Mouse (Mus musculus) Patski (cell line): ENCODE data around the gene Phpt1. TPM values are rescaled to one million over a fixed set of nuclear protein-coding genes. Genes with fewer than 3 reads are reported as not detected.

ENCODE experiments used
- ATAC-seq: fragments of 100-300 bp; one replicate; pipeline ENCODE4 v1.8.0; 2021
- CTCF ChIA-PET: fragments of 350-600 bp; sonication (Branson Sonifier 250); formaldehyde crosslinking; loops from one replicate; lab custom pipeline; 2022; ENCODE audit warnings: inconsistent platforms; lab: Charles Lee
- POLR2A ChIA-PET: fragments of 350-600 bp; sonication (Branson Sonifier 250); formaldehyde crosslinking; loops from one replicate; lab custom pipeline; 2022; ENCODE audit warnings: antibody characterized with exemption, inconsistent platforms; lab: Charles Lee
- DNase-seq: peaks from one replicate; pipeline ENCODE4 v3.0.0-alpha.2; 2011; ENCODE audit warnings: low read depth, low spot score
- H3K27me3 ChIP-seq: fragments of 371-371 bp; one replicate; pipeline ENCODE4 v1.5.1; 2021
- CTCF ChIP-seq: fragments of 100-300 bp; IDR thresholded peaks from one replicate; pipeline ENCODE4 v1.5.1; 2021
- in situ Hi-C: fragments of 300-500 bp; cut with MboI; formaldehyde crosslinking; loops from 3 replicates; pipeline ENCODE4 v1.11.1; 2018; ENCODE audit warnings: low pct_unique_long_range_greater_than_20kb, mixed read lengths
- polyA plus RNA-seq: library from polyadenylated mRNA; unstranded; gene quantifications from one replicate; pipeline ENCODE4 v1.2.3, GENCODE M21; 2021

Gene Phpt1
- polyA plus RNA-seq, 1 experiment from 2014 or later = 139 TPM

- in situ Hi-C loops = no loop called here
- TF ChIP-seq CTCF = no peak
- H3K27me3 ChIP-seq = no peaks in the 10 kb centered on the region
- POLR2A ChIA-PET = interaction anchor here (0.9 kb wide), 1 partner anchor 24 kb away, joined by 3 read pairs; the partner anchor contains the start of gene Edf1
- DNase-seq (no peak), ATAC-seq (no peak)
- CTCF ChIA-PET = interaction anchor here (1.0 to 1.7 kb wide), 4 partner anchors 8 to 21 kb away, joined by 3 to 8 read pairs (median 4); no protein-coding TSS in a partner anchor
Measured at GRCm38 (mm10) chr2:25533707-25534106, 41.3 kb downstream of the Phpt1 start.

DNA sequence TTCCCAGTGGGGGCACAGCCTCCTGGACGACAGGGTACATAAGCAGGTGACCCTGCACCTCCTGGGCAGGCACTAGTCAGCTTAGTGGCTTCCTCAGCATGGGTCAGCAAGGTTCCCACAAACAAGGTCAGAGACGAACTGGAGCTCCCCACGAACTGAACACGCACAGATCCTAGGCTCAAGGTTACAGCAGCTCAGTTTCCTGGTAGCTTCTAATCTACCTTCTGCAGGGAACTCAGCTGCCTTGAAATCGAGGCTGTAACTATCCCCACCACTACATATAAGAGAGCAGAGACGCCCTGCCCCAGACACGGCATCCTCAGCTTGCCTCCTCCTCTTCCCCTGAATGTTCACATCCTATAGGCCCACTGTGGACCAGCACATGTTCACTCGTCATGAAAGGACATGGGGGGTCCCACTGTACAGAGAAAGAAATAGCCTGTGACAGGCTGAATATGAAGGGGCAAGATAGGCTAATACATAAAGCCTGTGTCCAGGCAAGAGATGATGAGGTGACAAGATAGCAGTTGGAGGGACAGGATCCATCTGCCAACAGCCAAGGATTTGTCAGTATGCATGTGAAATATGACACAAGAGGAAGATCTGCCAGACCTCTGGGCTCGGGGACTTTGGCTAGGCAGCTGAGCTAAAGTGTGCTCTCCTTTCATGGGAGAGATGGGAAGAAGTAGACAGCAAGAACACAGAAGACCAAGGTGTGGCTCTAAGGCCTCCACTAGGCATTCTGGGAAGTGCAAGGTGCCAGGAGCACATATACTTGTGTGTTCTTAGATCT, 48.3 kb downstream of the Phpt1 start:
- in situ Hi-C loops = no loop called here
- POLR2A ChIA-PET = interaction anchor here (0.6 to 1.1 kb wide), 2 partner anchors 13 to 30 kb away, joined by 3 to 4 read pairs; no protein-coding TSS in a partner anchor
- CTCF ChIA-PET = interaction anchor here (1.5 to 2.5 kb wide), 2 partner anchors 7 to 13 kb away, joined by 4 to 8 read pairs; no protein-coding TSS in a partner anchor
- no peak for DNase-seq
- no peak for TF ChIP-seq CTCF
- ATAC-seq = no peak
- H3K27me3 ChIP-seq = no peaks in the 10 kb centered on the region

Other genes with a start within 250 kb of the Phpt1 start
- 75.5 TPM for gene Man1b1, start 242.9 kb downstream of the Phpt1 start, polyA plus RNA-seq
- gene Dpp7, start 218.9 kb downstream of the Phpt1 start, polyA plus RNA-seq = 58.3 TPM
- 108 TPM for gene Uap1l1, start 209.5 kb downstream of the Phpt1 start, polyA plus RNA-seq
- 11.4 TPM for gene Sapcd2, start 202.9 kb downstream of the Phpt1 start, polyA plus RNA-seq
- gene Entpd2, start 179.3 kb downstream of the Phpt1 start, polyA plus RNA-seq = 0.10 TPM
- 249 TPM for gene Npdc1, start 175.9 kb downstream of the Phpt1 start, polyA plus RNA-seq
- gene Fut7, start 152.0 kb downstream of the Phpt1 start, polyA plus RNA-seq = 0.09 TPM
- 98.6 TPM for gene Abca2, start 146.5 kb downstream of the Phpt1 start, polyA plus RNA-seq
- 1.0 TPM for gene Clic3, start 118.4 kb downstream of the Phpt1 start, polyA plus RNA-seq
- gene Paxx, start 114.1 kb downstream of the Phpt1 start, polyA plus RNA-seq = 23.3 TPM
- gene Ptgds, start 105.2 kb downstream of the Phpt1 start, polyA plus RNA-seq = 33.6 TPM
- not detected for gene Lcn12, start 81.3 kb downstream of the Phpt1 start, polyA plus RNA-seq
- gene Fbxw5, start 74.5 kb downstream of the Phpt1 start, polyA plus RNA-seq = 85.5 TPM
- gene C8g, start 73.5 kb downstream of the Phpt1 start, polyA plus RNA-seq = 5.2 TPM
- 30.4 TPM for gene Traf2, start 28.3 kb downstream of the Phpt1 start, polyA plus RNA-seq
- gene Edf1, start 17.4 kb downstream of the Phpt1 start, polyA plus RNA-seq = 285 TPM
- gene Mamdc4, start 379 bp downstream of the Phpt1 start, polyA plus RNA-seq = 15.4 TPM
- 4.0 TPM for gene Ajm1, start 6.5 kb upstream of the Phpt1 start, polyA plus RNA-seq
- gene Rabl6, start 33.3 kb upstream of the Phpt1 start, polyA plus RNA-seq = 90.3 TPM
- gene Ccdc183, start 42.5 kb upstream of the Phpt1 start, polyA plus RNA-seq = 0.36 TPM
- 17.5 TPM for gene Tmem141, start 46.8 kb upstream of the Phpt1 start, polyA plus RNA-seq
- gene Fcna, start 52.8 kb upstream of the Phpt1 start, polyA plus RNA-seq = not detected
- gene Lcn8, start 77.9 kb upstream of the Phpt1 start, polyA plus RNA-seq = not detected
- gene Lcn5, start 82.7 kb upstream of the Phpt1 start, polyA plus RNA-seq = not detected
- gene Lcn6, start 101.6 kb upstream of the Phpt1 start, polyA plus RNA-seq = not detected
- not detected for gene Lcn10, start 107.5 kb upstream of the Phpt1 start, polyA plus RNA-seq
- not detected for gene Obp2a, start 124.8 kb upstream of the Phpt1 start, polyA plus RNA-seq
- 17.0 TPM for gene Bmyc, start 131.5 kb upstream of the Phpt1 start, polyA plus RNA-seq
- gene Obp2b, start 161.8 kb upstream of the Phpt1 start, polyA plus RNA-seq = not detected
- gene Lcn3, start 190.3 kb upstream of the Phpt1 start, polyA plus RNA-seq = not detected
- not detected for gene Lcn11, start 201.8 kb upstream of the Phpt1 start, polyA plus RNA-seq
- not detected for gene Gm13539, start 207.0 kb upstream of the Phpt1 start, polyA plus RNA-seq
- not detected for gene Glt6d1, start 240.6 kb upstream of the Phpt1 start, polyA plus RNA-seq
- not detected for gene Lcn9, start 247.9 kb upstream of the Phpt1 start, polyA plus RNA-seq